Mouse (Mus musculus): ENCODE results near the gene Ino80e. TPM values are rescaled to one million over a fixed set of nuclear protein-coding genes. Genes with fewer than 3 reads are reported as not detected.

The Ino80e gene
- polyA plus RNA-seq, 1 experiment from 2014 or later: 118 TPM

- H3K4me1 ChIP-seq (ENCODE audit: control insufficient read depth, insufficient read depth, low read length): peaks cover 8% of the 10 kb centered on the region; the same call in 1 of the 2 replicates
- 66% methylated on average over 5 of the region's 5 CpGs for WGBS
- H3K9ac ChIP-seq (ENCODE audit: low read length): no peak overlapping the region
- no peaks in the 10 kb centered on the region for H3K36me3 ChIP-seq (ENCODE audit: control insufficient read depth, insufficient read depth, low read length)
- no peaks in the 10 kb centered on the region for H3K9me3 ChIP-seq (ENCODE audit: control insufficient read depth, low read length)
- no peak overlapping the region for H3K4me3 ChIP-seq (ENCODE audit: low read depth, low read length)
- no peak overlapping the region for H3K4me2 ChIP-seq (ENCODE audit: low read depth, severe bottlenecking)
- DNase-seq (ENCODE audit: low spot score) (no peak), ATAC-seq (ENCODE audit: insufficient number of reproducible peaks, low FRiP score, low TSS enrichment, low read depth) (no peak)
- no peak overlapping the region for H3K27ac ChIP-seq (replicated peaks; ENCODE audit: low read depth, low read length)
- H3K27me3 ChIP-seq (ENCODE audit: control insufficient read depth, insufficient read depth, low read length): peaks cover 22% of the 10 kb centered on the region
Measured at GRCm38 (mm10) chr7:126825952-126826351, 36.2 kb downstream of the Ino80e start.

- Histone ChIP-seq H3K4me1 (ENCODE audit: control insufficient read depth, insufficient read depth, low read length) (peaks cover 8% of the 10 kb centered on the region; the same call in 1 of the 2 replicates), H3K9ac (ENCODE audit: low read length) (no peak overlapping the region), H3K27me3 (ENCODE audit: control insufficient read depth, insufficient read depth, low read length) (peaks cover 22% of the 10 kb centered on the region), H3K4me3 (ENCODE audit: low read depth, low read length) (no peak overlapping the region), H3K36me3 (ENCODE audit: control insufficient read depth, insufficient read depth, low read length) (no peaks in the 10 kb centered on the region), H3K9me3 (ENCODE audit: control insufficient read depth, low read length) (no peaks in the 10 kb centered on the region), H3K4me2 (ENCODE audit: low read depth, severe bottlenecking) (no peak overlapping the region), H3K27ac (replicated peaks; ENCODE audit: low read depth, low read length) (no peak overlapping the region)
- peak; percentile 76 for DNase-seq (ENCODE audit: low spot score)
- ATAC-seq (ENCODE audit: insufficient number of reproducible peaks, low FRiP score, low TSS enrichment, low read depth): no peak
- 20% methylated on average over 8 of the region's 8 CpGs for WGBS
Measured at GRCm38 (mm10) chr7:126825403-126825802, 36.8 kb downstream of the Ino80e start.

GRCm38 (mm10) chr7:126823940-126824339 lies 38.2 kb downstream of the Ino80e start:
- no peak overlapping the region for H3K27ac ChIP-seq (replicated peaks; ENCODE audit: low read depth, low read length)
- no peak for DNase-seq (ENCODE audit: low spot score)
- no peaks in the 10 kb centered on the region for H3K9me3 ChIP-seq (ENCODE audit: control insufficient read depth, low read length)
- no peaks in the 10 kb centered on the region for H3K36me3 ChIP-seq (ENCODE audit: control insufficient read depth, insufficient read depth, low read length)
- H3K9ac ChIP-seq (ENCODE audit: low read length): no peak overlapping the region
- no peak overlapping the region for H3K4me2 ChIP-seq (ENCODE audit: low read depth, severe bottlenecking)
- 0 out of 2 replicates have a peak, but pooled peaks cover 3% of the 10 kb centered on the region for H3K4me1 ChIP-seq (ENCODE audit: control insufficient read depth, insufficient read depth, low read length)
- no peak overlapping the region for H3K4me3 ChIP-seq (ENCODE audit: low read depth, low read length)
- no peak for ATAC-seq (ENCODE audit: insufficient number of reproducible peaks, low FRiP score, low TSS enrichment, low read depth)
- peaks cover 22% of the 10 kb centered on the region for H3K27me3 ChIP-seq (ENCODE audit: control insufficient read depth, insufficient read depth, low read length)
- 11% methylated on average over 10 of the region's 10 CpGs for WGBS

- ATAC-seq (ENCODE audit: insufficient number of reproducible peaks, low FRiP score, low TSS enrichment, low read depth): no peak
- WGBS: 0% methylated on average over 10 of the region's 19 CpGs
- Histone ChIP-seq H3K4me2 (ENCODE audit: low read depth, severe bottlenecking) (peak overlapping the region; percentile 30), H3K36me3 (ENCODE audit: control insufficient read depth, insufficient read depth, low read length) (no peaks in the 10 kb centered on the region), H3K4me3 (ENCODE audit: low read depth, low read length) (no peak overlapping the region), H3K4me1 (ENCODE audit: control insufficient read depth, insufficient read depth, low read length) (0 out of 2 replicates have a peak, but pooled peaks cover 3% of the 10 kb centered on the region), H3K27me3 (ENCODE audit: control insufficient read depth, insufficient read depth, low read length) (peaks cover 22% of the 10 kb centered on the region), H3K9me3 (ENCODE audit: control insufficient read depth, low read length) (no peaks in the 10 kb centered on the region), H3K9ac (ENCODE audit: low read length) (no peak overlapping the region), H3K27ac (replicated peaks; ENCODE audit: low read depth, low read length) (no peak overlapping the region)
- no peak for DNase-seq (ENCODE audit: low spot score)
Measured at GRCm38 (mm10) chr7:126823202-126823711, 38.9 kb downstream of the Ino80e start.

- DNase-seq (ENCODE audit: low spot score) (no peak), ATAC-seq (ENCODE audit: insufficient number of reproducible peaks, low FRiP score, low TSS enrichment, low read depth) (no peak)
- no peaks in the 10 kb centered on the region for H3K9me3 ChIP-seq (ENCODE audit: control insufficient read depth, low read length)
- 0 out of 2 replicates have a peak, but pooled peaks cover 3% of the 10 kb centered on the region for H3K4me1 ChIP-seq (ENCODE audit: control insufficient read depth, insufficient read depth, low read length)
- peaks cover 22% of the 10 kb centered on the region for H3K27me3 ChIP-seq (ENCODE audit: control insufficient read depth, insufficient read depth, low read length)
- H3K36me3 ChIP-seq (ENCODE audit: control insufficient read depth, insufficient read depth, low read length): no peaks in the 10 kb centered on the region
- H3K9ac ChIP-seq (ENCODE audit: low read length): no peak overlapping the region
- no peak overlapping the region for H3K4me3 ChIP-seq (ENCODE audit: low read depth, low read length)
- 10% methylated on average over 9 of the region's 9 CpGs for WGBS
- H3K4me2 ChIP-seq (ENCODE audit: low read depth, severe bottlenecking): no peak overlapping the region; the same call in 1 of the 2 replicates
- no peak overlapping the region for H3K27ac ChIP-seq (replicated peaks; ENCODE audit: low read depth, low read length)
Measured at GRCm38 (mm10) chr7:126822741-126823140, 39.4 kb downstream of the Ino80e start.

GRCm38 (mm10) chr7:126821835-126822511 lies 40.2 kb downstream of the Ino80e start:
- no peak overlapping the region for H3K4me3 ChIP-seq (ENCODE audit: low read depth, low read length)
- ATAC-seq (ENCODE audit: insufficient number of reproducible peaks, low FRiP score, low TSS enrichment, low read depth) (no peak), DNase-seq (ENCODE audit: low spot score) (peak; percentile 89)
- no peaks in the 10 kb centered on the region for H3K9me3 ChIP-seq (ENCODE audit: control insufficient read depth, low read length)
- H3K36me3 ChIP-seq (ENCODE audit: control insufficient read depth, insufficient read depth, low read length): no peaks in the 10 kb centered on the region
- no peak overlapping the region for H3K27ac ChIP-seq (replicated peaks; ENCODE audit: low read depth, low read length)
- WGBS: 20% methylated on average over 7 of the region's 7 CpGs
- H3K4me1 ChIP-seq (ENCODE audit: control insufficient read depth, insufficient read depth, low read length): 0 out of 2 replicates have a peak, but pooled peaks cover 3% of the 10 kb centered on the region
- H3K9ac ChIP-seq (ENCODE audit: low read length): no peak overlapping the region
- H3K4me2 ChIP-seq (ENCODE audit: low read depth, severe bottlenecking): no peak overlapping the region
- H3K27me3 ChIP-seq (ENCODE audit: control insufficient read depth, insufficient read depth, low read length): peaks cover 22% of the 10 kb centered on the region

GRCm38 (mm10) chr7:126818818-126819217 lies 43.4 kb downstream of the Ino80e start:
- WGBS: 30% methylated on average over 1 of the region's 1 CpGs
- H3K9ac ChIP-seq (ENCODE audit: low read length): no peak overlapping the region
- no peak overlapping the region for H3K4me3 ChIP-seq (ENCODE audit: low read depth, low read length)
- H3K4me2 ChIP-seq (ENCODE audit: low read depth, severe bottlenecking): no peak overlapping the region
- no peaks in the 10 kb centered on the region for H3K9me3 ChIP-seq (ENCODE audit: control insufficient read depth, low read length)
- H3K27ac ChIP-seq (replicated peaks; ENCODE audit: low read depth, low read length): no peak overlapping the region
- no peak for DNase-seq (ENCODE audit: low spot score)
- 0 out of 2 replicates have a peak, but pooled peaks cover 3% of the 10 kb centered on the region for H3K4me1 ChIP-seq (ENCODE audit: control insufficient read depth, insufficient read depth, low read length)
- peaks cover 13% of the 10 kb centered on the region for H3K27me3 ChIP-seq (ENCODE audit: control insufficient read depth, insufficient read depth, low read length)
- H3K36me3 ChIP-seq (ENCODE audit: control insufficient read depth, insufficient read depth, low read length): no peaks in the 10 kb centered on the region
- no peak for ATAC-seq (ENCODE audit: insufficient number of reproducible peaks, low FRiP score, low TSS enrichment, low read depth)

- DNase-seq (ENCODE audit: low spot score) (no peak), ATAC-seq (ENCODE audit: insufficient number of reproducible peaks, low FRiP score, low TSS enrichment, low read depth) (no peak)
- Histone ChIP-seq H3K36me3 (ENCODE audit: control insufficient read depth, insufficient read depth, low read length) (no peaks in the 10 kb centered on the region), H3K4me1 (ENCODE audit: control insufficient read depth, insufficient read depth, low read length) (no peaks in the 10 kb centered on the region), H3K9me3 (ENCODE audit: control insufficient read depth, low read length) (no peaks in the 10 kb centered on the region), H3K27me3 (ENCODE audit: control insufficient read depth, insufficient read depth, low read length) (peaks cover 6% of the 10 kb centered on the region), H3K4me2 (ENCODE audit: low read depth, severe bottlenecking) (no peak overlapping the region), H3K27ac (replicated peaks; ENCODE audit: low read depth, low read length) (no peak overlapping the region), H3K9ac (ENCODE audit: low read length) (no peak overlapping the region), H3K4me3 (ENCODE audit: low read depth, low read length) (no peak overlapping the region)
- 91% methylated on average over 7 of the region's 7 CpGs for WGBS
Measured at GRCm38 (mm10) chr7:126817595-126817994, 44.6 kb downstream of the Ino80e start.
